Mouse (Mus musculus) hindbrain, embryonic 10.5 days (tissue): ENCODE results near the gene Zfp286. TPM values are rescaled to one million over a fixed set of nuclear protein-coding genes. Genes with fewer than 3 reads are reported as not detected.

Source experiments
- DNase-seq: peaks from one replicate; pipeline ENCODE4 v3.0.0-alpha.2; 2017; ENCODE audit warnings: low spot score
- H3K27ac ChIP-seq: fragments of 300-500 bp; sonication (generic); 2 replicates; pipeline ENCODE4 v1.5.1; 2016; ENCODE audit warnings: mild to moderate bottlenecking, moderate library complexity
- H3K27me3 ChIP-seq: fragments of 300-500 bp; sonication (generic); 2 replicates; pipeline ENCODE4 v1.6.1; 2016; ENCODE audit warnings: mild to moderate bottlenecking; ENCODE audit not compliant: poor library complexity, insufficient read depth, severe bottlenecking
- H3K36me3 ChIP-seq: fragments of 300-500 bp; sonication (generic); 2 replicates; pipeline ENCODE4 v1.6.1; 2016; ENCODE audit warnings: mild to moderate bottlenecking, moderate library complexity
- H3K4me1 ChIP-seq: fragments of 300-500 bp; sonication (generic); replicated peaks from 2 replicates; pipeline ENCODE4 v1.6.1; 2016; ENCODE audit warnings: mild to moderate bottlenecking
- H3K4me3 ChIP-seq: fragments of 300-500 bp; sonication (generic); 2 replicates; pipeline ENCODE4 v1.5.1; 2016; ENCODE audit warnings: mild to moderate bottlenecking, moderate library complexity
- H3K9me3 ChIP-seq: fragments of 300-500 bp; sonication (generic); 2 replicates; pipeline ENCODE4 v1.6.1; 2016; ENCODE audit warnings: mild to moderate bottlenecking, moderate library complexity
- WGBS: fragments of 180-500 bp; shearing (Covaris S2); methylation state at CpG from one replicate; pipeline ENCODE4 v1.1.7; 2016; 5-methylcytosine and 5-hydroxymethylcytosine counted together
- polyA plus RNA-seq: library from polyadenylated mRNA; unstranded; fragments of >200 nt; fragmentation: Nextera tagmentation; extraction: Ambion mirVana; gene quantifications from 2 replicates; pipeline ENCODE4 v1.2.1, GENCODE M21; 2016

Gene Zfp286
- polyA plus RNA-seq, 1 experiment from 2014 or later, result 23.7 TPM

DNA sequence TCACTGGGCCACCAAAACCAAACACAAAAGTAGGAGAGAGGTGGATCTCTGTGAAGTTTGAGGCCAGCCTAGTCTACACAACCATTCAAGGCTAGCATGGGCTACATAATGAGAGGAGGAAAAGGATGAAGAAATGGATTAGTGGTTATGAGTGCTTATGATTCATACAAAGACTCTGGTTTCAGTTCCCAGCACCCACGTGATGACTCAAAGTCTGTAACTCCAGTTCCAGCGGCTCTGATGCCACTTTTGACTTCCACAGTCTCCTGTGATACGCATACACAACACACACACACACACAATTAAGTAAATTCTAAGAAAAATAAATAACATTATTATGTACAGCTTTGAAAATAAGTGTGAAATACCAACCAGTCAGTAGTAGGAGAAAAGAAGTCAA is 56.6 kb downstream of the Zfp286 start:
- Histone ChIP-seq H3K9me3 (no peaks in the 10 kb centered on the region), H3K27ac (no peak overlapping the region), H3K27me3 (no peaks in the 10 kb centered on the region), H3K36me3 (peaks cover 13% of the 10 kb centered on the region), H3K4me3 (no peak overlapping the region), H3K4me1 (peaks cover 21% of the 10 kb centered on the region)
- no peak for DNase-seq
- 83% methylated on average over 3 of the region's 3 CpGs for whole genome bisulfite sequencing

GRCm38 (mm10) chr11:62732022-62732387 is 57.3 kb downstream of the Zfp286 start:
- Histone ChIP-seq H3K4me1 (peaks cover 21% of the 10 kb centered on the region), H3K27me3 (no peaks in the 10 kb centered on the region), H3K36me3 (peaks cover 20% of the 10 kb centered on the region)

DNA sequence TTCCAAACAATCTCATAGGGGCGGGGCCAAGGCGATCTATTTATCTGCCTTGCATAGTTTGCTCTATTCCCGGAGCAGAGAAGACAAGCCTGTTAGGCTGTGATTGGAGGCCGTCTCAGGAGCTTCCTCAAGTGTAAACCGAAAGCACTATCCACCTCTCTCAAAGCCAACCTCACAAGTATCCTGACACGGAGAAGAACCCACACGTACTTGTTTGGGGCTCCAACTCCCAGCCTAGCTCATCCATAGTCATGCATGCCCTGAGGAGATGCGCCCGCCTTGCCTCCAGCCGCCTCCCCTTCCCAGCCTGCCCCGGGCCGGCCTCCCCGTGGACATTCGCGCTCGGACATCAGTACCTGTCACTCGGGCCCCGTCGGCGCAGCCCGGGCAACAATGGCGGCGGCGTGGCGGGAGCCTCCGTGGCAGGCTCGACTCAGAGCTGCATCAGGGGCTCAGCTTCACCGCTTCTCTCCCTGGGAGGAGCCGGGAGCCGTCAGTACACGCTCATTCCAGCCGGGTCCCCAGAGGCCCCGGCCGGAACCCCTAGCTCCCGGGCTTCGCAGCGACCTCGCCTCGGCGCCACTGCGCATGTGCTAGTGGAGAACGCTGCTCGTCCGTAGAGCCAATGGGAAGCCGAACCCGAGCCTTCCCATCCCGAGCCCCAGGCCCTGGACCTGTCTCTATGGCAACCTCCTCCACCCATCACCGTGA is 57.8 kb downstream of the Zfp286 start, which contains the start of gene Zfp287:
TSS of gene Zfp287 (minus strand) at position 595 of the 711 bp plus-strand sequence.
- Histone ChIP-seq H3K4me1 (peaks cover 21% of the 10 kb centered on the region), H3K36me3 (peaks cover 22% of the 10 kb centered on the region), H3K27ac (peak within 1 kb of the TSS; percentile 97), H3K27me3 (no peaks in the 10 kb centered on the region), H3K9me3 (no peaks in the 10 kb centered on the region), H3K4me3 (peak within 1 kb of the TSS; percentile 81)
- DNase-seq, result peak; percentile 95
- WGBS, result under 1% methylated on average over 48 of the region's 48 CpGs

More at GRCm38 (mm10) chr11:62732022-62732387, 57.3 kb downstream of the Zfp286 start:
- peak overlapping the region; percentile 97 for H3K27ac ChIP-seq
- no peaks in the 10 kb centered on the region for H3K9me3 ChIP-seq
- WGBS, result 11% methylated on average over 5 of the region's 5 CpGs
- H3K4me3 ChIP-seq, result peak overlapping the region; percentile 81
- no peak for DNase-seq

DNA sequence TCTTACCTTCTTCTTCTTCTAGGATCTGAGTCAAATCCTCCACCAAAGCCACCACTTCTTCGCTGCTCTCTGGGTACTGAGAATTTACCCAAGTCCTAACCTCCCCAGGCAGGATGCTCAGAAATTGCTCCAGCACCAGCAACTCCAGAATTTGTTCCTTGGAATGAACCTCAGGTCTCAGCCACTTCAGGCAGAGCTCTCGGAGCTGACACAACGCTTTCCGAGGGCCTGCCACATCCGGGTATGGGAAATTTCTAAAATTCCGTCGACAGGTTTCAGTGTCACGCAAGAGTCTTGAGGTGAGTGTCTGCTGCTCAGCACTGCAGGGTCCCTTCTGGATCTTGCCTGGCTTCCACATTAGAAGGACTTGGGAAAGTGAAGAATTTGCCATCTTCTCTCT is 61.0 kb downstream of the Zfp286 start:
- Histone ChIP-seq H3K4me1 (peaks cover 21% of the 10 kb centered on the region), H3K9me3 (no peaks in the 10 kb centered on the region), H3K27ac (no peak overlapping the region), H3K4me3 (no peak overlapping the region), H3K36me3 (peaks cover 54% of the 10 kb centered on the region), H3K27me3 (no peaks in the 10 kb centered on the region)
- DNase-seq, result no peak
- WGBS, result 95% methylated on average over 8 of the region's 8 CpGs

DNA sequence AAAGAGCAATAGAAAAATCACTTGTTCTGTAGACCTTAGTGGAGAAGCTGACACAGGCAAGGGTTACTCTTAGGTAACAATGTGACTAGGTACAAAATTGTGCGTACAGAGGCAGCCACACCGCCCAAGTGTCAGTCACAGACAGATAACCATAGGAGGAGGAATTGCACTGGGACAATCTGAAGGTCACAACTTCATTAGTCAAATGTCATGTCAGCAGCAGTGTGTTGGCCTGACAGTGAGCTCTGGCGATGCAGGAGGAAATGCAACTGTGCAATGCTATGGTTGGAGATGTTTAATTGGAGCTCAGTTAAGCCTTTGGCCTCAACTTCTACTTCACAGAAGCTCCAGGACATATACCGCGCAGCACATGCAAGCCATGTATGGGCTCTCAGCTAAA is 78.6 kb downstream of the Zfp286 start:
- H3K27ac ChIP-seq, result no peak overlapping the region
- 89% methylated on average over 5 of the region's 5 CpGs for WGBS
- H3K4me3 ChIP-seq, result no peak overlapping the region
- no peaks in the 10 kb centered on the region for H3K27me3 ChIP-seq
- H3K36me3 ChIP-seq, result peaks cover 58% of the 10 kb centered on the region
- no peaks in the 10 kb centered on the region for H3K9me3 ChIP-seq
- H3K4me1 ChIP-seq, result no peaks in the 10 kb centered on the region
- no peak for DNase-seq

DNA sequence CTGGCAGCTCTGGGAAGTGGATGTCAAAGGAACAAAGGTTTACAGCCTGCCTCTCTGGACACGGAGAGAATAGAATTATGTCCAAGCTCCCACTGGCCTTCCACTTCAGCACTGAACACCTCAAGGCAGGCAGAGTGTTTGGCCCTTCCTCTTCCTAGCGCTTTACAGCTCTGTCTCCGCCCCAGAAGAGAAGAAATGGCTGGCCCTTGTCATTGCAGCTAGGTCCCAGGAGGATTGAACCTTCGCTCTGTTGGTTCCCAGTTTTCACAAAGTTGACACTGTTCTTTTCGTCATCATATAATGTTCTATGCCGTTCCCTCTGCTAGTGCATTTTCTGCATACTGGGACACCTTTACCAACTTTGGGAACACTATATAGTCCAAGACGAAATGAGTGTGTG is 81.0 kb downstream of the Zfp286 start:
- DNase-seq, result no peak
- Histone ChIP-seq H3K4me3 (no peak overlapping the region), H3K36me3 (peaks cover 37% of the 10 kb centered on the region), H3K27me3 (no peaks in the 10 kb centered on the region), H3K4me1 (no peaks in the 10 kb centered on the region), H3K27ac (no peak overlapping the region), H3K9me3 (no peaks in the 10 kb centered on the region)
- WGBS, result 85% methylated on average over 7 of the region's 7 CpGs

GRCm38 (mm10) chr11:62706141-62706540 is 83.1 kb downstream of the Zfp286 start:
- Histone ChIP-seq H3K9me3 (no peaks in the 10 kb centered on the region), H3K27ac (no peak overlapping the region), H3K36me3 (peaks cover 19% of the 10 kb centered on the region), H3K4me1 (no peaks in the 10 kb centered on the region), H3K27me3 (no peaks in the 10 kb centered on the region), H3K4me3 (no peak overlapping the region)
- WGBS, result 93% methylated on average over 2 of the region's 2 CpGs
- no peak for DNase-seq

Other genes with a start within 250 kb of the Zfp286 start
- 3,368 and 3,918 TPM in 2 replicates for gene Ubb, start 238.3 kb downstream of the Zfp286 start, polyA plus RNA-seq
- gene Trpv2, start 215.0 kb downstream of the Zfp286 start, polyA plus RNA-seq, result 6.2 and 6.5 TPM in 2 replicates
- 12.6 and 15.0 TPM in 2 replicates for gene Lrrc75a, start 140.9 kb downstream of the Zfp286 start, polyA plus RNA-seq
- gene Mmgt2, start 140.8 kb downstream of the Zfp286 start, polyA plus RNA-seq, result 36.1 and 47.3 TPM in 2 replicates
- 13.4 and 13.9 TPM in 2 replicates for gene Zfp287, start 57.6 kb downstream of the Zfp286 start, polyA plus RNA-seq
- gene Gm10428, start 36.4 kb downstream of the Zfp286 start, polyA plus RNA-seq, result not detected in 2 replicates
- gene Trim16, start 30.8 kb upstream of the Zfp286 start, polyA plus RNA-seq, result 4.4 and 6.1 TPM in 2 replicates
- gene Fbxw10, start 57.6 kb upstream of the Zfp286 start, polyA plus RNA-seq, result 0.36 and 0.41 TPM in 2 replicates
- 44.0 and 44.4 TPM in 2 replicates for gene Tvp23b, start 90.0 kb upstream of the Zfp286 start, polyA plus RNA-seq
- 0.30 TPM in 1 of 2 replicates, not detected in the other for gene Cdrt4, start 161.7 kb upstream of the Zfp286 start, polyA plus RNA-seq